Mouse (Mus musculus) limb, embryonic 10.5 days (tissue): ENCODE data around the gene Pcgf6. TPM values are rescaled to one million over a fixed set of nuclear protein-coding genes. Genes with fewer than 3 reads are reported as not detected.

ENCODE experiments used
- DNase-seq: peaks from one replicate; pipeline ENCODE4 v3.0.0-alpha.2; 2017; ENCODE audit warnings: low spot score
- H3K27ac ChIP-seq: fragments of 300-500 bp; sonication (generic); 2 replicates; pipeline ENCODE4 v1.5.1; 2016; ENCODE audit warnings: mild to moderate bottlenecking
- H3K27me3 ChIP-seq: fragments of 300-500 bp; sonication (generic); 2 replicates; pipeline ENCODE4 v1.6.1; 2016; ENCODE audit warnings: low read depth, mild to moderate bottlenecking; ENCODE audit not compliant: poor library complexity, severe bottlenecking
- H3K36me3 ChIP-seq: fragments of 300-500 bp; sonication (generic); 2 replicates; pipeline ENCODE4 v1.6.1; 2016; ENCODE audit warnings: mild to moderate bottlenecking, moderate library complexity
- H3K4me1 ChIP-seq: fragments of 300-500 bp; sonication (generic); 2 replicates; pipeline ENCODE4 v1.6.1; 2016
- H3K4me3 ChIP-seq: fragments of 300-500 bp; sonication (generic); 2 replicates; pipeline ENCODE4 v1.5.1; 2016; ENCODE audit warnings: mild to moderate bottlenecking, moderate library complexity
- H3K9me3 ChIP-seq: fragments of 300-500 bp; sonication (generic); replicated peaks from 2 replicates; pipeline ENCODE4 v1.6.1; 2016; ENCODE audit warnings: mild to moderate bottlenecking
- WGBS: fragments of 180-500 bp; shearing (Covaris S2); methylation state at CpG from one replicate; pipeline ENCODE4 v1.1.7; 2016; 5-methylcytosine and 5-hydroxymethylcytosine counted together
- polyA plus RNA-seq: library from polyadenylated mRNA; unstranded; fragments of >200 nt; fragmentation: Nextera tagmentation; extraction: Ambion mirVana; gene quantifications from 2 replicates; pipeline ENCODE4 v1.2.1, GENCODE M21; 2016

Gene Pcgf6
- 35.3 and 38.2 TPM in 2 replicates for polyA plus RNA-seq

DNA sequence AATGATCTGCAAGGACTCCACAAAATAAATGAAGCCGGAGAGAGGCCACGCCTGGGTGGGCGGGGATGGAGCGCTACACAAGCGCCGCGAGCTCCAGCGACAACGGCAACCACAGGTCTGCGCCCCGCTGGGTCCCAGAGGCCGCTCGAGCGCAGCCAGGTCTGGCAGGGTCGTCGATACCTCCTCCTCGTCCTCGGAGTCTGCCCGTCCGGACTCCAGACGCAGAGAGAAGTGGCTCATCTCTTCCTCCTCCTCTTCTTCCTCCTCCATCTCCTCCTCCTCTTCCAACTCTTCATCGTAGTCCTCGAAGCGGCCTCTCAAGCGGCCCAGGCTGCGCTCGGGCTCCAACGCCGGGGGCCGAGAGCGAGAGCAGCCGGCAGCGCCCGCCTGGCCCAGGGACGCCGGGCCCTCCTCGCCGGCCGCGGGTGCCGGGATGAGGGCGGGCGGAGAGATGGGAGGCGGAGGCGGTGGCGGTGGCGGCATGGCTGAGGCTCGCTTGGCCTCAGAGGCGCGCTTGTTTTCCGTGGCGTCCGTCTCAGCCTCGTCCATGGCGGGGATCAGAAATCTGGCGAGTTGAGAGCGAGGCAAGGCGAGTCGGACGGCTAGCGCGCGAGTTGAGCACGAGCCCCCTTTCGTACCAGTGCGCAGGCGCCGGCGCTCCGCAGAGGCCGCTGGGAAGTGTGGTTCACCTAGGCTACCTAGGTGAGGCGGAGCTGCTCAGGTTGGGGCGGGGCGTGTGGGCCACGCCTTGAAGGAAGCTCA is at the start of gene Pcgf6:
Gene Pcgf6 (minus strand): TSS at position 636 of the 762 bp plus-strand sequence.
- Histone ChIP-seq H3K4me1 (peaks cover 20% of the 10 kb centered on the region), H3K36me3 (peaks cover 30% of the 10 kb centered on the region), H3K4me3 (peak within 1 kb of the TSS; percentile 94), H3K27me3 (no peaks in the 10 kb centered on the region), H3K9me3 (no peaks in the 10 kb centered on the region), H3K27ac (peak within 1 kb of the TSS; percentile 97)
- WGBS = under 1% methylated on average over 75 of the region's 75 CpGs
- DNase-seq = peak; percentile 89

DNA sequence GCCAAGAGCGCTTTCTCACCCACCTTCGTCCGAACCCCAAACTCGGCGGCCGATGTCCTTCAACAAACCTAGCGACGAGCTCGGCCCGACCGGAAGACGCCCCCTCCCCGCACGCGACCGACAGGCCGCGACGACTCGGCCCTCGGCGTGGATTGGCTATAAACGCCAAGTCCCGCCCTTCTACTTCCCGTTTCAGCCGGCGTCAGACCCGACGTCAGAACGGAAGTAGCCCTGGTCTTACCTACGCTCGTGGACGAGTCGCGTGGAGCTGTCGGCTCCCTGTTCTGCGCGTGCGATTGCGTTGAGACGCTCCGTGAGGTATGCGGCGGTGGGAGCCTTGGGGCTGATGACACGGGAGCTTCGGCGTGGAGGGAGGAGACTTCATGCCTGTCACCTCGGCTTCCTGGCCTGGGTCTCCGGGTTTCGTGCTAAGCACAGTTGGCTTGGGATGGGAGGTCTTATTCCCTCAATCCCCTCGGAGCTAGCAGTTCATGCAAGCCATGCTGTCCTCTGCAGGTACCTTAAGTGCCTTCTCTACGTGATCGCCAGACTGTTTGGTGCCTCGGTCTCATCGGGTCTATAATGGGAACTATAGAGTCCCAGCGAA is 39.9 kb upstream of the Pcgf6 start, which contains the start of the genes Usmg5 and Pdcd11:
Gene Usmg5 (minus strand): TSS at position 98 of the 607 bp plus-strand sequence.
Gene Pdcd11 (plus strand): TSS at position 219 of the 607 bp plus-strand sequence.
- peaks cover 58% of the 10 kb centered on the region for H3K36me3 ChIP-seq
- WGBS = under 1% methylated on average over 56 of the region's 56 CpGs
- peaks cover 12% of the 10 kb centered on the region for H3K4me1 ChIP-seq
- H3K27me3 ChIP-seq = no peaks in the 10 kb centered on the region
- peak; percentile 98 for DNase-seq
- peak within 1 kb of the TSS; percentile 93 for H3K4me3 ChIP-seq
- peak within 1 kb of the TSS; percentile 92 for H3K27ac ChIP-seq
- H3K9me3 ChIP-seq = no peaks in the 10 kb centered on the region

GRCm38 (mm10) chr19:47089718-47090525 is 39.2 kb upstream of the Pcgf6 start:
- H3K4me1 ChIP-seq = peaks cover 12% of the 10 kb centered on the region
- H3K27ac ChIP-seq = peak overlapping the region; percentile 92
- no peaks in the 10 kb centered on the region for H3K27me3 ChIP-seq
- no peak for DNase-seq
- H3K4me3 ChIP-seq = peak overlapping the region; percentile 93
- no peaks in the 10 kb centered on the region for H3K9me3 ChIP-seq
- WGBS = 3% methylated on average over 36 of the region's 36 CpGs
- H3K36me3 ChIP-seq = peaks cover 58% of the 10 kb centered on the region

DNA sequence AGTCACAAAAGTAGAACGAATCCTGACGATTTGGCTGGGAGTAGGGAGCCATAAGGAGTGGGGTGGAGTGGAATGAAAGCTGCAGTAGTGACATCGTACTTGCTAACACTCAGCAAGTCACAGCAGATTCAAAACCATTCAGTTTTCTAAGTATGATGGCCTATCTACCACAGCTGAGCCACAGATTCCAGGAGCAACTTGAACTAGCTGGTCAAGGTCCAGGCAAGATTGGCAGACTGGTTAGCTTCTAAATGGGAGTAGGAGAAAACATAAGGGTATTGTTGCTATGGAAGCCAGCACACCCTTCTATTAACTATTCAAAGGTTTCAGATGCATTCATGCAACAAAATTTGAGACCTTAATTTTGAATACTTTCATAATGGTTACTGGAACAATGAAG is 37.5 kb upstream of the Pcgf6 start:
- peaks cover 58% of the 10 kb centered on the region for H3K36me3 ChIP-seq

DNA sequence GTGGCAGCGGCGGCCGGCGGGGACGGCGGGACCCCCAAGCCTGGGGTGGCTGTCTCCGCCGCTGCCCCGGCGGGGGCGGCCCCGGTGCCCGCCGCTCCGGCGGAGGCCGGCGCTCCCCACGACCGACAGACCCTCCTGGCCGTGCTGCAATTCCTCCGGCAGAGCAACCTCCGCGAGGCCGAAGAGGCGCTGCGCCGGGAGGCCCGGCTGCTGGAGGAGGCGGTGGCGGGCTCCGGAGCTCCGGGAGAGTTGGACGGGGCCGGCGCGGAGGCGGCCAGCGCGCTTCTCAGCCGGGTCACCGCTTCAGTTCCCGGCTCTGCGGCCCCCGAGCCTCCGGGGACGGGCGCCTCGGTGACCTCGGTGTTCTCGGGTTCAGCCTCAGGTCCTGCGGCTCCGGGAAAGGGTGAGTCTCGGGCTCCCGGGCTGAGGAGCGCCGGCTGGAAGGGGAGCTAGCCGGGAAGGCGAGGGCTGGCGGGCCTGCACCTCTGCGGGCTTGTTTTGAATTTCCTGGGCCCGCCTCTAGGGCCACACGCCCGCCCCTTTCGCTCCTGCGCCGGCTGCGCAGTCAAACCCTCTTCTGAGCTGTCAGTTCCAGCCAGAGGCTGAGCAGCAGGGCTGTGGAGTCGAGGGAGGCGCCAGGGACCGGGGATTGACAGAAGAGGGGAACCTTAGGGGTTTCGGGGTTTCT is 17.4 kb upstream of the Pcgf6 start:
- under 1% methylated on average over 56 of the region's 72 CpGs for WGBS
- peak; percentile 86 for DNase-seq

More for the DNA sequence above, 37.5 kb upstream of the Pcgf6 start:
- H3K27ac ChIP-seq = no peak overlapping the region
- WGBS = 93% methylated on average over 3 of the region's 3 CpGs
- H3K9me3 ChIP-seq = no peaks in the 10 kb centered on the region
- no peaks in the 10 kb centered on the region for H3K27me3 ChIP-seq
- peaks cover 12% of the 10 kb centered on the region for H3K4me1 ChIP-seq
- no peak for DNase-seq
- no peak overlapping the region for H3K4me3 ChIP-seq

DNA sequence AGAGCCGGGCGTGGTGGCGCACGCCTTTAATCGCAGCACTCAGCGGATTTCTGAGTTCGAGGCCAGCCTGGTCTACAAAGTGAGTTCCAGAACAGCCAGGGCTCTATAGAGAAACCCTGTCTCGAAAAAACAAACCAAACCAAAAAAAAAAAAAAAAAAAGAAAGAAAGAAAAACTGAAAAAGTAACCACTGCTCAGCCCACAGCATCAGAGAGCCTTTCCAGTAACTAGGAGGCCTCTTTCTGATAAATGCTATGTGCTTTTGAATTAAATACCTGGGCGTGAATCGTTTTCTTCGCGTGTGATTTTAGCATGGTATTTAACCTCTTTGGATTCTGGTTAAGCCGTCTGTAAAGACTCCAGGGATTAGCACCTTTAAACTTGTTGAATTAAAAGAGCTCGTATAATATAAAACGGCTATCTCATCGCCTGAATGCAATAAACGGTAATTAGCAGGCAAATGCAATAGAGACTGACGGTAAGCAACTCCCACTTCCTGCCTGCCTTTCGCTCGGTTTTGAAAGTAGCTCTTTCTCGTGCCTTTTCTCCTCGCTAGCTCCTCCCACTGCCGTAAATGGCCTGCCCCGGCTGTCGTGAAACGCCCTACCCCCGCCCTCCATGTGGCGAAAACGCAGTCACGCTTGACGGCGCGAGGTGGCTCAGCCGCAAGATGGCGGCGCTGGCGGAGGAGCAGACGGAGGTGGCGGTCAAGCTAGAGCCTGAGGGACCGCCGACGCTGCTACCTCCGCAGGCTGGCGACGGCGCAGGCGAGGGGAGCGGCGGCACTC is 16.6 kb upstream of the Pcgf6 start, which contains the start of gene Taf5:
Gene Taf5 (plus strand): TSS at position 651 of the 787 bp plus-strand sequence.
- WGBS = 12% methylated on average over 49 of the region's 49 CpGs

More for the DNA sequence above, 17.4 kb upstream of the Pcgf6 start:
- Histone ChIP-seq H3K36me3 (peaks cover 27% of the 10 kb centered on the region), H3K4me1 (peaks cover 9% of the 10 kb centered on the region), H3K27ac (peak overlapping the region; percentile 93), H3K27me3 (no peaks in the 10 kb centered on the region), H3K4me3 (peak overlapping the region; percentile 100), H3K9me3 (no peaks in the 10 kb centered on the region)

GRCm38 (mm10) chr19:47065860-47066259 is 15.2 kb upstream of the Pcgf6 start:
- Histone ChIP-seq H3K4me1 (peaks cover 9% of the 10 kb centered on the region), H3K4me3 (no peak overlapping the region), H3K36me3 (peaks cover 5% of the 10 kb centered on the region), H3K27me3 (no peaks in the 10 kb centered on the region), H3K27ac (no peak overlapping the region), H3K9me3 (no peaks in the 10 kb centered on the region)
- 93% methylated on average over 3 of the region's 3 CpGs for WGBS
- no peak for DNase-seq

More for the DNA sequence above, 16.6 kb upstream of the Pcgf6 start, which contains the start of gene Taf5:
- no peaks in the 10 kb centered on the region for H3K9me3 ChIP-seq
- peak; percentile 97 for DNase-seq
- H3K4me3 ChIP-seq = peak within 1 kb of the TSS; percentile 100
- H3K4me1 ChIP-seq = peaks cover 9% of the 10 kb centered on the region
- no peaks in the 10 kb centered on the region for H3K27me3 ChIP-seq
- H3K36me3 ChIP-seq = peaks cover 19% of the 10 kb centered on the region
- H3K27ac ChIP-seq = peak within 1 kb of the TSS; percentile 93

GRCm38 (mm10) chr19:47057684-47058083 is 7.0 kb upstream of the Pcgf6 start:
- no peaks in the 10 kb centered on the region for H3K36me3 ChIP-seq
- no peak overlapping the region for H3K4me3 ChIP-seq
- no peak overlapping the region for H3K27ac ChIP-seq
- DNase-seq = no peak
- no peaks in the 10 kb centered on the region for H3K4me1 ChIP-seq
- no peaks in the 10 kb centered on the region for H3K9me3 ChIP-seq
- H3K27me3 ChIP-seq = no peaks in the 10 kb centered on the region
- 81% methylated on average over 1 of the region's 1 CpGs for WGBS

- no peak overlapping the region for H3K27ac ChIP-seq
- no peaks in the 10 kb centered on the region for H3K36me3 ChIP-seq
- H3K9me3 ChIP-seq = no peaks in the 10 kb centered on the region
- no peak overlapping the region for H3K4me3 ChIP-seq
- 84% methylated on average over 4 of the region's 4 CpGs for WGBS
- no peak for DNase-seq
- peaks cover 20% of the 10 kb centered on the region for H3K4me1 ChIP-seq
- H3K27me3 ChIP-seq = no peaks in the 10 kb centered on the region
These were observed 2.8 kb upstream of the Pcgf6 start for GRCm38 (mm10) chr19:47053471-47053870.

DNA sequence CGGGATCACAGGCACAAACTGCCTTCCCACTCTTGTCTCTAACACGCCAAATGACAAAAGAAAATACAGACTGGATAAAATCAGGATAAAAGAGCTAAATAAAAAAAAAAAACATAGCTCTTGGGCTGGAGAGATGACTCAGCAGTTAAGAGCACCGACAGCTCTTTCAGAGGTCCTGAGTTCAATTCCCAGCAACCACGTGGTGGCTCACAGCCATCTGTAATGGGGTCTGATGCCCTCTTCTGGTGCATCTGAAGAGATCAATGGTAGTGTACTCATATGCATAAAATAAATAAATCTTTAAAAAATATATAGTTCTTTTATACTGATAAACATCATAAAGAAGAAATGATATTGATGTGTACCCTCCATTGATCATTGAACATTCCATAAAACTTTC is 2.2 kb upstream of the Pcgf6 start:
- no peak for DNase-seq
- WGBS = 81% methylated on average over 4 of the region's 4 CpGs
- H3K9me3 ChIP-seq = no peaks in the 10 kb centered on the region
- H3K4me1 ChIP-seq = peaks cover 20% of the 10 kb centered on the region
- peaks cover 5% of the 10 kb centered on the region for H3K36me3 ChIP-seq
- no peak overlapping the region for H3K27ac ChIP-seq
- H3K4me3 ChIP-seq = no peak overlapping the region
- H3K27me3 ChIP-seq = no peaks in the 10 kb centered on the region

DNA sequence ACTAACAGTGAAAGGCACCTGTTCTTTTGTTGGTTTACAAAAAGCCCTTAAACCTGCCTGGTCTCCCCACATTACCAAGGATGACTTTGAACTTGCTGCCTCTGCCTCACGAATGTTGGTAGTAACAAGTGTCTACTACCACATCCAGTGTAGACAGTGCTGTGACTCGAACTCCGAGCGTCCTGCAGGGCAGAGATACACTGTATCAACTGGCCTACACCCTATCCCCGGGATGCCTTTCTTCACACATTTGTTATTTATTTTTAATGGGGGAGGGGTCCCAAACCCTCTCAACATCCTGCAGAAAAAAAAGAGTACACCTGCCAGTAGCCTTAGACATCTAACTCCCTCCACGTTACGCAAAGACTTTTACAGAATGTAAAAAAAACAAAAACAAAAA is 866 bp downstream of the Pcgf6 start:
- H3K4me3 ChIP-seq = peak overlapping the region; percentile 94
- no peak for DNase-seq
- WGBS = 8% methylated on average over 7 of the region's 7 CpGs
- peak overlapping the region; percentile 97 for H3K27ac ChIP-seq
- H3K36me3 ChIP-seq = peaks cover 35% of the 10 kb centered on the region
- H3K27me3 ChIP-seq = no peaks in the 10 kb centered on the region
- H3K9me3 ChIP-seq = no peaks in the 10 kb centered on the region
- H3K4me1 ChIP-seq = peaks cover 20% of the 10 kb centered on the region
